Mouse (Mus musculus) midbrain, embryonic 14.5 days (tissue): ENCODE data around the gene Olfr623. TPM values are rescaled to one million over a fixed set of nuclear protein-coding genes. Genes with fewer than 3 reads are reported as not detected.

ENCODE experiments used
- polyA plus RNA-seq: library from polyadenylated mRNA; unstranded; fragments of >200 nt; fragmentation: Nextera tagmentation; extraction: Ambion mirVana; gene quantifications from 2 replicates; pipeline ENCODE4 v1.2.1, GENCODE M21; 2014

The Olfr623 gene
- polyA plus RNA-seq, 1 experiment from 2014 or later = not detected

Other genes starting within 250 kb of the Olfr623 start
- gene Usp17lc, start 248.6 kb downstream of the Olfr623 start, polyA plus RNA-seq = not detected in 2 replicates
- gene Olfr605, start 218.3 kb downstream of the Olfr623 start, polyA plus RNA-seq = not detected in 2 replicates
- not detected in 2 replicates for gene Olfr606, start 214.7 kb downstream of the Olfr623 start, polyA plus RNA-seq
- not detected in 2 replicates for gene Olfr607, start 199.5 kb downstream of the Olfr623 start, polyA plus RNA-seq
- gene Olfr608, start 193.8 kb downstream of the Olfr623 start, polyA plus RNA-seq = not detected in 2 replicates
- gene Olfr609, start 165.6 kb downstream of the Olfr623 start, polyA plus RNA-seq = not detected in 2 replicates
- gene Olfr610, start 151.6 kb downstream of the Olfr623 start, polyA plus RNA-seq = not detected in 2 replicates
- gene Olfr611, start 142.9 kb downstream of the Olfr623 start, polyA plus RNA-seq = not detected in 2 replicates
- not detected in 2 replicates for gene Olfr612, start 121.0 kb downstream of the Olfr623 start, polyA plus RNA-seq
- gene Olfr613, start 115.6 kb downstream of the Olfr623 start, polyA plus RNA-seq = not detected in 2 replicates
- not detected in 2 replicates for gene Olfr615, start 107.6 kb downstream of the Olfr623 start, polyA plus RNA-seq
- not detected in 2 replicates for gene Olfr616, start 94.6 kb downstream of the Olfr623 start, polyA plus RNA-seq
- not detected in 2 replicates for gene Olfr617, start 90.6 kb downstream of the Olfr623 start, polyA plus RNA-seq
- gene Olfr618, start 73.6 kb downstream of the Olfr623 start, polyA plus RNA-seq = 0.08 and 0.23 TPM in 2 replicates
- gene Olfr619, start 63.1 kb downstream of the Olfr623 start, polyA plus RNA-seq = not detected in 2 replicates
- not detected in 2 replicates for gene Olfr620, start 51.2 kb downstream of the Olfr623 start, polyA plus RNA-seq
- not detected in 2 replicates for gene Olfr622, start 21.0 kb downstream of the Olfr623 start, polyA plus RNA-seq
- not detected in 2 replicates for gene Olfr624, start 7.5 kb upstream of the Olfr623 start, polyA plus RNA-seq
- not detected in 2 replicates for gene Olfr625-ps1, start 19.0 kb upstream of the Olfr623 start, polyA plus RNA-seq
- not detected in 2 replicates for gene Olfr243, start 51.0 kb upstream of the Olfr623 start, polyA plus RNA-seq
- not detected in 2 replicates for gene Olfr628, start 66.7 kb upstream of the Olfr623 start, polyA plus RNA-seq
- not detected in 2 replicates for gene Olfr629, start 81.2 kb upstream of the Olfr623 start, polyA plus RNA-seq
- gene Olfr630, start 93.6 kb upstream of the Olfr623 start, polyA plus RNA-seq = not detected in 2 replicates
- gene Olfr69, start 107.9 kb upstream of the Olfr623 start, polyA plus RNA-seq = not detected in 2 replicates
- not detected in 2 replicates for gene Olfr68, start 116.0 kb upstream of the Olfr623 start, polyA plus RNA-seq
- gene Olfr67, start 128.1 kb upstream of the Olfr623 start, polyA plus RNA-seq = not detected in 2 replicates
- 856 and 1,369 TPM in 2 replicates for gene Hbb-bt, start 150.3 kb upstream of the Olfr623 start, polyA plus RNA-seq
- 2,393 and 3,364 TPM in 2 replicates for gene Hbb-bs, start 164.4 kb upstream of the Olfr623 start, polyA plus RNA-seq
- gene Hbb-bh2, start 176.8 kb upstream of the Olfr623 start, polyA plus RNA-seq = not detected in 2 replicates
- 0.78 and 4.0 TPM in 2 replicates for gene Hbb-bh1, start 179.5 kb upstream of the Olfr623 start, polyA plus RNA-seq
- 175 and 602 TPM in 2 replicates for gene Hbb-y, start 189.5 kb upstream of the Olfr623 start, polyA plus RNA-seq
- gene Olfr66, start 222.6 kb upstream of the Olfr623 start, polyA plus RNA-seq = not detected in 2 replicates
- not detected in 2 replicates for gene Olfr64, start 230.8 kb upstream of the Olfr623 start, polyA plus RNA-seq
- not detected in 2 replicates for gene Olfr65, start 239.8 kb upstream of the Olfr623 start, polyA plus RNA-seq